Mouse (Mus musculus) myocyte (in vitro differentiated cells): ENCODE results near the gene Lipt2. TPM values are rescaled to one million over a fixed set of nuclear protein-coding genes. Genes with fewer than 3 reads are reported as not detected.

Experiments
- H3K27me3 ChIP-seq: one replicate; pipeline ENCODE4 v1.6.1; 2011; ENCODE audit not compliant: control insufficient read depth, insufficient read depth, insufficient read length
- H3K36me3 ChIP-seq: one replicate; pipeline ENCODE4 v1.6.1; 2011; ENCODE audit not compliant: control insufficient read depth, insufficient read depth
- H3K4me2 ChIP-seq: one replicate; pipeline ENCODE4 v1.6.1; 2011; ENCODE audit warnings: low read depth, control low read depth
- H3K4me3 ChIP-seq: one replicate; pipeline ENCODE4 v1.5.1; 2011; ENCODE audit warnings: mild to moderate bottlenecking, control low read depth, moderate library complexity
- H3K79me2 ChIP-seq: one replicate; pipeline ENCODE4 v1.6.1; 2011; ENCODE audit not compliant: control insufficient read depth, insufficient read depth
- H3ac ChIP-seq: one replicate; pipeline ENCODE4 v1.6.1; 2011; ENCODE audit not compliant: control insufficient read depth, insufficient read length
- CEBPB ChIP-seq: IDR thresholded peaks from 2 replicates; pipeline ENCODE4 v1.6.1; 2011; ENCODE audit warnings: mild to moderate bottlenecking, moderate library complexity; ENCODE audit not compliant: poor library complexity, insufficient read depth, severe bottlenecking
- E2F4 ChIP-seq: IDR thresholded peaks from one replicate; pipeline ENCODE4 v1.6.1; 2011; ENCODE audit warnings: mild to moderate bottlenecking, control low read depth, moderate library complexity; ENCODE audit not compliant: insufficient read depth
- MAX ChIP-seq: IDR thresholded peaks from one replicate; pipeline ENCODE4 v1.6.1; 2011; ENCODE audit warnings: low read depth, mild to moderate bottlenecking, control low read depth
- MYOD1 ChIP-seq, 3 experiments: IDR thresholded peaks; one replicate each; pipeline ENCODE4 v1.6.1; 2011; ENCODE audit warnings: control low read depth in 2 of 3, low read depth in 2 of 3, mild to moderate bottlenecking in 2 of 3, moderate library complexity in 1 of 3; ENCODE audit not compliant: insufficient read length in 2 of 3, control insufficient read depth in 1 of 3
- MYOG ChIP-seq, 3 experiments: IDR thresholded peaks; one replicate each; pipeline ENCODE4 v1.6.1; 2011; ENCODE audit warnings: control low read depth in 2 of 3, low read depth in 2 of 3, mild to moderate bottlenecking in 2 of 3; ENCODE audit not compliant: insufficient read length in 2 of 3, control insufficient read depth in 1 of 3, insufficient read depth in 1 of 3
- POLR2A ChIP-seq: IDR thresholded peaks from one replicate; pipeline ENCODE4 v1.6.1; 2011; ENCODE audit warnings: low read depth, mild to moderate bottlenecking, control low read depth, moderate library complexity; ENCODE audit not compliant: insufficient read length
- POLR2AphosphoS2 ChIP-seq: IDR thresholded peaks from one replicate; pipeline ENCODE4 v1.6.1; 2011; ENCODE audit warnings: low read depth, control low read depth; ENCODE audit not compliant: insufficient read length
- REST ChIP-seq: IDR thresholded peaks from one replicate; pipeline ENCODE4 v1.6.1; 2011; ENCODE audit warnings: mild to moderate bottlenecking, control low read depth, moderate library complexity; ENCODE audit not compliant: insufficient read depth, insufficient read length
- SRF ChIP-seq: IDR thresholded peaks from one replicate; pipeline ENCODE4 v1.6.1; 2011; ENCODE audit warnings: low read depth; ENCODE audit not compliant: control insufficient read depth, insufficient read length
- TCF12 ChIP-seq: IDR thresholded peaks from one replicate; pipeline ENCODE4 v1.6.1; 2011; ENCODE audit warnings: mild to moderate bottlenecking, control low read depth; ENCODE audit not compliant: poor library complexity, insufficient read depth, severe bottlenecking
- TCF3 ChIP-seq: IDR thresholded peaks from one replicate; pipeline ENCODE4 v1.6.1; 2011; ENCODE audit warnings: low read depth, control low read depth; ENCODE audit not compliant: insufficient read length
- USF1 ChIP-seq: IDR thresholded peaks from one replicate; pipeline ENCODE4 v1.6.1; 2011; ENCODE audit warnings: low read depth, mild to moderate bottlenecking, control low read depth, moderate library complexity
- polyA plus RNA-seq: library from polyadenylated mRNA; unstranded; fragments of >200 nt; fragmentation: generic; extraction: Trizol; gene quantifications from one replicate; pipeline ENCODE4 v1.2.1, GENCODE M21; 2012; ENCODE audit warnings: missing spikeins

Gene Lipt2
- polyA plus RNA-seq, 1 experiment = 3.1 TPM

DNA sequence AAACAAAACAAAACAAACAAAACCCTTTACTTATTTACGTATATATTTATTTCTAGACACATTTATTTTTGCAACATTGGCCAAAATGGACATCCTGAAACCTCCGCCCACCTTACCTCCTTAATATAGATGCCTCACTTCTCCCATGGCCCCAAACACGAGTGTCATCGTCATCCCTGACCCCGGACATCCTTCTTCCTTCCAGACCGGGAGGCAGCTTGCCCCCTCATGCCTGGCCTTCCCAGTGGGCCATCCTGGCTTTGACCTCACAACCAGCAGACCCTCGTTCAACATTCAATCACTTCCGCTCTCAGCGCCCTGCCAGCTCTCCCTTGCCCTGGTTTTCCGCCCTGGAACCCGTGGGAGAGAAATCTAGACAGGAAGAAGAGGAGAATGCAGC, 8.5 kb upstream of the Lipt2 start:
- Histone ChIP-seq H3K79me2 (no peaks in the 10 kb centered on the region), H3ac (no peak overlapping the region), H3K4me2 (no peak overlapping the region), H3K4me3 (no peak overlapping the region), H3K27me3 (no peaks in the 10 kb centered on the region), H3K36me3 (no peaks in the 10 kb centered on the region)
- TF ChIP-seq USF1 (no peak), MYOD1 (IDR thresholded peaks at IDR 0.05; ENCODE audit: control insufficient read depth in 1 of 3, insufficient read length in 2 of 3, low read depth in 2 of 3) (no peak), MAX (no peak), MYOG (IDR thresholded peaks at IDR 0.05; ENCODE audit: control insufficient read depth in 1 of 3, insufficient read depth in 1 of 3, insufficient read length in 2 of 3, low read depth in 2 of 3) (no peak), TCF12 (no peak), REST (no peak), CEBPB (no peak), E2F4 (no peak), POLR2A (no peak), POLR2AphosphoS2 (no peak), SRF (no peak), TCF3 (no peak)

DNA sequence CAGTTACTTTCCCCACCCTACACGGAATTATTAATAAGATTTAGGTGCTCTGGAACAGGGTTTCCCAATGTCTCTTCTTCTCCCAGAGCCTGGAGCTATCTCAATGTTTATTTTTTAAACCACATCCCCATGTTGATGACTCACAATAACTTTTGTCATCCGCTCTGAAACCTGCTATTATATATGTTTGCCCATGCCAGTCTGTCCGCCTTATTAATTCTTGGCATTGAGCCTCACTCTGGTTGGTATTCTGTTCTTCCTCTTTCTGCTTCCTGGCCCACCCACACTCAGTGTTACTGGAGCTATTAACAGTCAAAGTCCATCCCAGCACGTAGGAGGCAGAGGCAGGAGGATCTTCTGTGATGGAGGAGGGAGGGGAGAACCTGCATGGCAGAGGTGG, 1.4 kb upstream of the Lipt2 start:
- H3K36me3 ChIP-seq = no peaks in the 10 kb centered on the region
- no peak overlapping the region for H3K4me3 ChIP-seq
- no peak overlapping the region for H3ac ChIP-seq
- TF ChIP-seq MYOG (IDR thresholded peaks at IDR 0.05; ENCODE audit: control insufficient read depth in 1 of 3, insufficient read depth in 1 of 3, insufficient read length in 2 of 3, low read depth in 2 of 3) (no peak), POLR2AphosphoS2 (no peak), TCF3 (no peak), TCF12 (no peak), USF1 (no peak), MAX (no peak)
- H3K4me2 ChIP-seq = no peak overlapping the region
- H3K79me2 ChIP-seq = no peaks in the 10 kb centered on the region
- no peaks in the 10 kb centered on the region for H3K27me3 ChIP-seq

- Histone ChIP-seq H3K36me3 (no peaks in the 10 kb centered on the region), H3K27me3 (no peaks in the 10 kb centered on the region), H3K4me3 (peak overlapping the region; percentile 32), H3ac (peak overlapping the region; percentile 51), H3K79me2 (no peaks in the 10 kb centered on the region), H3K4me2 (peak overlapping the region; percentile 86)
- TF ChIP-seq USF1 = no peak
- no peak for TF ChIP-seq MYOG (IDR thresholded peaks at IDR 0.05; ENCODE audit: control insufficient read depth in 1 of 3, insufficient read depth in 1 of 3, insufficient read length in 2 of 3, low read depth in 2 of 3)
- no peak for TF ChIP-seq MYOD1 (IDR thresholded peaks at IDR 0.05; ENCODE audit: control insufficient read depth in 1 of 3, insufficient read length in 2 of 3, low read depth in 2 of 3)
- TF ChIP-seq POLR2A = no peak
- no peak for TF ChIP-seq POLR2AphosphoS2
- TF ChIP-seq SRF = no peak
- TF ChIP-seq MAX = no peak
- TF ChIP-seq TCF3 = no peak
- TF ChIP-seq CEBPB = no peak
- no peak for TF ChIP-seq REST
- TF ChIP-seq TCF12 = no peak
- TF ChIP-seq E2F4 = no peak
These were observed 929 bp downstream of the Lipt2 start for GRCm38 (mm10) chr7:100160006-100160405.

GRCm38 (mm10) chr7:100163506-100163905, 4.4 kb downstream of the Lipt2 start:
- no peaks in the 10 kb centered on the region for H3K36me3 ChIP-seq
- H3K79me2 ChIP-seq = no peaks in the 10 kb centered on the region
- H3ac ChIP-seq = no peak overlapping the region
- TF ChIP-seq MAX (no peak), POLR2A (no peak), USF1 (no peak), MYOD1 (IDR thresholded peaks at IDR 0.05; ENCODE audit: control insufficient read depth in 1 of 3, insufficient read length in 2 of 3, low read depth in 2 of 3) (no peak), POLR2AphosphoS2 (no peak), REST (no peak), TCF3 (no peak), CEBPB (no peak), E2F4 (no peak), SRF (no peak), TCF12 (no peak), MYOG (IDR thresholded peaks at IDR 0.05; ENCODE audit: control insufficient read depth in 1 of 3, insufficient read depth in 1 of 3, insufficient read length in 2 of 3, low read depth in 2 of 3) (no peak)
- no peaks in the 10 kb centered on the region for H3K27me3 ChIP-seq
- no peak overlapping the region for H3K4me2 ChIP-seq
- no peak overlapping the region for H3K4me3 ChIP-seq

DNA sequence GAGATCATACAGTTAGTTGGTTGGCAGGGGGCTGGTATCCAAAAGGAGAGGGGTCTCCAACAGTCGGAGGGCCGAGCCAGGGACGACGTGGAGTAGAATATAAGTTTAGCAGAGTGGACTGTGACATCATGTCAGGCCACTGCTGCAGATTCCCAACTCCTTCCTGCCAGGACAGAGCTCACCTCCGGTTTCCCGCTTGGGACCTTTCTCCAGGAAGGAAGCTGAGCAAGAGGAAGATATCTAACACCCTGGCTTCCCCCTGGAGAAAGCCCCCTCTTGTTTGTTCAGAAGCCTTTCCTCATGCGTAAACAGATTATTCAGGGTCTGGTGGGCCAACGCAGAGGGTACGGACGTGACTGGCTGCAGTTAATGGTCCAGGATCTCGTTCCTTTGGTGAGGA, 9.6 kb downstream of the Lipt2 start:
- Histone ChIP-seq H3K4me2 (no peak overlapping the region), H3K4me3 (no peak overlapping the region), H3ac (no peak overlapping the region), H3K36me3 (no peaks in the 10 kb centered on the region), H3K27me3 (no peaks in the 10 kb centered on the region), H3K79me2 (no peaks in the 10 kb centered on the region)
- TF ChIP-seq REST = no peak
- TF ChIP-seq E2F4 = no peak
- TF ChIP-seq SRF = no peak
- TF ChIP-seq MYOG (IDR thresholded peaks at IDR 0.05; ENCODE audit: control insufficient read depth in 1 of 3, insufficient read depth in 1 of 3, insufficient read length in 2 of 3, low read depth in 2 of 3) = no peak
- TF ChIP-seq POLR2AphosphoS2 = no peak
- no peak for TF ChIP-seq USF1
- TF ChIP-seq MAX = no peak
- no peak for TF ChIP-seq POLR2A
- no peak for TF ChIP-seq TCF12
- TF ChIP-seq TCF3 = no peak
- TF ChIP-seq CEBPB = no peak
- TF ChIP-seq MYOD1 (IDR thresholded peaks at IDR 0.05; ENCODE audit: control insufficient read depth in 1 of 3, insufficient read length in 2 of 3, low read depth in 2 of 3) = no peak
